Mouse (Mus musculus) T-helper 2 cell (primary cell): ENCODE measurements around the gene Olfr1084.
"Not testable (repeated sequence)": the region's sequence is repeated elsewhere in the genome, so short reads cannot be mapped to it uniquely, and the experiment has no call there.

ENCODE experiments used
- in situ Hi-C: fragments of 300-600 bp; cut with MboI, MseI; formaldehyde crosslinking; loops from one replicate; pipeline ENCODE4 v1.15.1; 2025; ENCODE audit warnings: high pct_unique_total_duplicates

The Olfr1084 gene

GRCm38 (mm10) chr2:86639625-86640024 lies at the start of gene Olfr1084:
TSS of gene Olfr1084 (minus strand) at chr2:86639725.
- in situ Hi-C loops = not testable (repeated sequence)

- in situ Hi-C loops = no loop called here
Observed at GRCm38 (mm10) chr2:86679992-86680391, 40.5 kb upstream of the Olfr1084 start, which contains the start of gene Olfr1086. TSS of gene Olfr1086 (minus strand) at chr2:86680092.

- in situ Hi-C loops = no loop called here
Observed at GRCm38 (mm10) chr2:86661919-86662318, 22.4 kb upstream of the Olfr1084 start, which contains the start of gene Olfr1085. TSS of gene Olfr1085 (minus strand) at chr2:86662019.

- in situ Hi-C loops = not testable (repeated sequence)
Observed at GRCm38 (mm10) chr2:86598866-86599265, 40.7 kb downstream of the Olfr1084 start, which contains the start of gene Olfr1082. TSS of gene Olfr1082 (minus strand) at chr2:86598966.
